9 mouse cellular contexts compared by ENCODE assay signal in genomic region chr12:82408486-82408885, GRCm38 (mm10).
A peak's percentile ranks its signal among the peaks of the same experiment; 100 is the strongest.
DNase-seq lines count a peak whose midpoint lies in the region; ATAC-seq and TF ChIP-seq lines count a peak whose summit lies in the region.
"Had no signal": no experiment of that assay in that cellular context is flagged by ENCODE, and none has a peak within 500 bp of the region (broad histone marks: within the 10 kb centered on the region; RNA-seq: fewer than 3 reads in every experiment).

No protein-coding gene starts in this region.

- H3K27me3 ChIP-seq in hindbrain, embryonic 13.5 days, result no peaks in the 10 kb centered on the region
- no peaks in the 10 kb centered on the region for H3K27me3 ChIP-seq in hindbrain, embryonic 10.5 days (ENCODE audit: insufficient read depth, poor library complexity, severe bottlenecking)
- no peaks in the 10 kb centered on the region for H3K27me3 ChIP-seq in myocyte (ENCODE audit: control insufficient read depth, insufficient read depth, insufficient read length)
- no peaks in the 10 kb centered on the region for H3K27me3 ChIP-seq in thymus, adult 2 months (ENCODE audit: control insufficient read depth, insufficient read depth, low read length)
- H3K27me3 ChIP-seq: limb, embryonic 12.5 days had no signal

- ATAC-seq in hindbrain, embryonic 13.5 days (ENCODE audit: low FRiP score), result no peak

- no peak overlapping the region for H3K4me3 ChIP-seq in hindbrain, embryonic 13.5 days
- no peak overlapping the region for H3K4me3 ChIP-seq in hindbrain, embryonic 10.5 days
- H3K4me3 ChIP-seq in myocyte, result no peak overlapping the region
- H3K4me3 ChIP-seq in thymus, adult 2 months (ENCODE audit: control insufficient read depth, insufficient read depth, low read length), result no peak overlapping the region
- H3K4me3 ChIP-seq: limb, embryonic 12.5 days had no signal

- intact Hi-C loops in heart, postnatal 10 days (cut with DNase I), result no loop called here
- intact Hi-C loops in left cerebral cortex, postnatal 25 days (cut with DNase I), result no loop called here

- DNase-seq in hindbrain, embryonic 10.5 days (ENCODE audit: low spot score), result no peak
- DNase-seq in 3T3-L1 (ENCODE audit: low read depth, low spot score), result peak; percentile 44
- DNase-seq in cerebellum, adult 9-11 months, result peak; percentile 96
- DNase-seq in heart, postnatal 10 days, result peak; percentile 77 to 82
- no peak for DNase-seq in left cerebral cortex, postnatal 25 days (ENCODE audit: low spot score in 2 of 2)
- no peak for DNase-seq in thymus, adult 2 months

- peaks cover 8% of the 10 kb centered on the region; the same call in 1 of the 2 replicates for H3K4me1 ChIP-seq in hindbrain, embryonic 13.5 days (replicated peaks)
- H3K4me1 ChIP-seq in hindbrain, embryonic 10.5 days (replicated peaks), result peaks cover 6% of the 10 kb centered on the region; the same call in 1 of the 2 replicates
- no peaks in the 10 kb centered on the region; the same call in 1 of the 2 replicates for H3K4me1 ChIP-seq in thymus, adult 2 months (replicated peaks; ENCODE audit: control insufficient read depth, insufficient read depth, low read length)
- H3K4me1 ChIP-seq: limb, embryonic 12.5 days had no signal

- H3K4me2 ChIP-seq in hindbrain, embryonic 13.5 days, result no peak overlapping the region
- no peak overlapping the region for H3K4me2 ChIP-seq in myocyte (ENCODE audit: low read depth)
- H3K4me2 ChIP-seq: limb, embryonic 12.5 days had no signal

- 79% methylated on average over 6 of the region's 6 CpGs for WGBS in hindbrain, embryonic 13.5 days
- 91% methylated on average over 6 of the region's 6 CpGs for WGBS in hindbrain, embryonic 10.5 days
- 81% methylated on average over 6 of the region's 6 CpGs for WGBS in thymus, adult 2 months

- no peaks in the 10 kb centered on the region for H3K79me2 ChIP-seq in myocyte (ENCODE audit: control insufficient read depth, insufficient read depth)

- no peak for TF ChIP-seq POLR2A in myocyte (IDR thresholded peaks at IDR 0.05; ENCODE audit: insufficient read length, low read depth)
- TF ChIP-seq POLR2A in thymus, adult 2 months (IDR thresholded peaks at IDR 0.05; ENCODE audit: control insufficient read depth, extremely low read depth, insufficient read depth, low read length, poor library complexity), result no peak

- H3K9ac ChIP-seq in hindbrain, embryonic 13.5 days, result no peak overlapping the region
- H3K9ac ChIP-seq: limb, embryonic 12.5 days had no signal

- TF ChIP-seq CTCF in thymus, adult 2 months (IDR thresholded peaks at IDR 0.05; ENCODE audit: borderline replicate concordance, control insufficient read depth, extremely low read depth, insufficient read depth, low read length, poor library complexity), result no peak

- peaks cover 6% of the 10 kb centered on the region; the same call in 1 of the 2 replicates for H3K36me3 ChIP-seq in hindbrain, embryonic 13.5 days
- H3K36me3 ChIP-seq in hindbrain, embryonic 10.5 days, result peaks cover 46% of the 10 kb centered on the region
- no peaks in the 10 kb centered on the region for H3K36me3 ChIP-seq in myocyte (ENCODE audit: control insufficient read depth, insufficient read depth)
- H3K36me3 ChIP-seq in thymus, adult 2 months (ENCODE audit: control insufficient read depth, insufficient read depth, low read length), result peaks cover 6% of the 10 kb centered on the region; the same call in 1 of the 2 replicates

- no peaks in the 10 kb centered on the region for H3K9me3 ChIP-seq in hindbrain, embryonic 13.5 days
- no peaks in the 10 kb centered on the region for H3K9me3 ChIP-seq in hindbrain, embryonic 10.5 days

- H3K27ac ChIP-seq in hindbrain, embryonic 13.5 days, result 0 out of 2 replicates have a peak overlapping the region, but pooled peaks have one; percentile 5
- H3K27ac ChIP-seq in hindbrain, embryonic 10.5 days, result no peak overlapping the region
- H3K27ac ChIP-seq in thymus, adult 2 months (ENCODE audit: control insufficient read depth, insufficient read depth, low read length), result no peak overlapping the region
- H3K27ac ChIP-seq: limb, embryonic 12.5 days had no signal

- no peak overlapping the region for H3ac ChIP-seq in myocyte (ENCODE audit: control insufficient read depth, insufficient read length)

TF ChIP-seq in myocyte, 11 proteins besides CTCF, POLR2A, EP300 and RAD21:
- peak in 1 of 3 experiments; percentile 39 for TF ChIP-seq MYOG (IDR thresholded peaks at IDR 0.05; ENCODE audit: control insufficient read depth in 1 of 3, insufficient read depth in 1 of 3, insufficient read length in 2 of 3, low read depth in 2 of 3)
- peak in 2 of 3 experiments; percentile 15 to 18 for TF ChIP-seq MYOD1 (IDR thresholded peaks at IDR 0.05; ENCODE audit: control insufficient read depth in 1 of 3, insufficient read length in 2 of 3, low read depth in 2 of 3)
- no peak for TF ChIP-seq SRF (IDR thresholded peaks at IDR 0.05; ENCODE audit: control insufficient read depth, insufficient read length, low read depth)

Comparison
In these comparisons a context has a peak if more than half of its experiments do, and no peak if none do; other contexts are left out.
1. DNase-seq: peak in 3T3-L1 (single experiment), cerebellum, adult 9-11 months (single experiment) and heart, postnatal 10 days (2 of 2); none in hindbrain, embryonic 10.5 days (single experiment), left cerebral cortex, postnatal 25 days (0 of 2) and thymus, adult 2 months (single experiment).